In genomic region chr5:136965686-136966085, GRCm38 (mm10) we compare ENCODE assay signal across 8 mouse cellular contexts. TPM values are rescaled to one million over a fixed set of nuclear protein-coding genes. Genes with fewer than 3 reads are reported as not detected.
DNase-seq lines count a peak whose midpoint lies in the region; ATAC-seq lines count a peak whose summit lies in the region.

No protein-coding gene starts in this region.

- WGBS in heart, embryonic 15.5 days: 83% methylated on average over 7 of the region's 8 CpGs
- 65% methylated on average over 8 of the region's 8 CpGs for WGBS in liver, embryonic 15.5 days (ENCODE audit: insufficient replicate concordance)

- peak overlapping the region; percentile 23; the same call in 1 of the 2 replicates for H3K9ac ChIP-seq in heart, embryonic 15.5 days
- peak overlapping the region; percentile 45 for H3K9ac ChIP-seq in liver, embryonic 15.5 days

- H3K4me2 ChIP-seq in heart, embryonic 15.5 days: no peak overlapping the region
- peak overlapping the region; percentile 63 for H3K4me2 ChIP-seq in liver, embryonic 15.5 days

- no peaks in the 10 kb centered on the region for H3K9me3 ChIP-seq in heart, embryonic 15.5 days (replicated peaks)
- H3K9me3 ChIP-seq in liver, embryonic 15.5 days (replicated peaks): no peaks in the 10 kb centered on the region

- H3K36me3 ChIP-seq in heart, embryonic 15.5 days: peaks cover 26% of the 10 kb centered on the region
- peaks cover 41% of the 10 kb centered on the region for H3K36me3 ChIP-seq in liver, embryonic 15.5 days (replicated peaks)

- H3K4me3 ChIP-seq in heart, embryonic 15.5 days: no peak overlapping the region
- peak overlapping the region; percentile 27; the same call in 1 of the 2 replicates for H3K4me3 ChIP-seq in liver, embryonic 15.5 days (replicated peaks)

- intact Hi-C loops in heart, postnatal 10 days (cut with DNase I): no loop called here

- DNase-seq in heart, postnatal 10 days: no peak
- peak; percentile 31 for DNase-seq in c-Kit-negative CD71-positive TER-119-positive erythroid progenitor cells, embryonic 14.5 days (ENCODE audit: low read depth, low spot score)
- peak; percentile 47 to 54 for DNase-seq in kidney, adult 8-10 months
- DNase-seq in right cerebral cortex, postnatal 10 days (ENCODE audit: low spot score in 2 of 2): no peak
- no peak for DNase-seq in cerebellum, postnatal 10 days
- no peak for DNase-seq in layer of hippocampus, adult 9-11 months

- no peaks in the 10 kb centered on the region for H3K27me3 ChIP-seq in heart, embryonic 15.5 days
- H3K27me3 ChIP-seq in liver, embryonic 15.5 days: no peaks in the 10 kb centered on the region

- H3K4me1 ChIP-seq in heart, embryonic 15.5 days (replicated peaks): peaks cover 43% of the 10 kb centered on the region
- H3K4me1 ChIP-seq in liver, embryonic 15.5 days (replicated peaks): peaks cover 65% of the 10 kb centered on the region

- H3K27ac ChIP-seq in heart, embryonic 15.5 days: peak overlapping the region; percentile 78
- H3K27ac ChIP-seq in liver, embryonic 15.5 days (replicated peaks): peak overlapping the region; percentile 92

- ATAC-seq in heart, embryonic 15.5 days (replicated peaks; ENCODE audit: insufficient number of reproducible peaks, insufficient read depth, low FRiP score, low read depth): no peak
- ATAC-seq in liver, embryonic 15.5 days (ENCODE audit: insufficient read depth): peak; percentile 22

RNA-seq across cellular contexts. Expression of gene Cldn15, which starts 0.7 kb away (rescaled TPM):
- polyA plus RNA-seq in heart, embryonic 15.5 days (2015; fragmentation: Nextera tagmentation; extraction: Ambion mirVana): 6.3 and 6.7 TPM in 2 replicates
- 1 to 10 TPM; 5.8 to 8.1 TPM for total RNA-seq in heart, postnatal 10 days (2021)
- polyA plus RNA-seq in liver, embryonic 15.5 days (2015; fragmentation: Nextera tagmentation; extraction: Ambion mirVana): 5.9 and 8.1 TPM in 2 replicates

RNA-seq across cellular contexts. Expression of gene Fis1, which starts 12.6 kb away (rescaled TPM):
- polyA plus RNA-seq in heart, embryonic 15.5 days (2015; fragmentation: Nextera tagmentation; extraction: Ambion mirVana): 221 and 240 TPM in 2 replicates
- 100 to 1,000 TPM; 180 to 184 TPM for total RNA-seq in heart, postnatal 10 days (2021)
- 190 and 201 TPM in 2 replicates for polyA plus RNA-seq in liver, embryonic 15.5 days (2015; fragmentation: Nextera tagmentation; extraction: Ambion mirVana)

RNA-seq across cellular contexts. Expression of gene Plod3, which starts 21.1 kb away (rescaled TPM):
- 34.9 and 50.1 TPM in 2 replicates for polyA plus RNA-seq in heart, embryonic 15.5 days (2015; fragmentation: Nextera tagmentation; extraction: Ambion mirVana)
- total RNA-seq in heart, postnatal 10 days (2021): 10 to 100 TPM; 45.0 to 47.1 TPM
- polyA plus RNA-seq in liver, embryonic 15.5 days (2015; fragmentation: Nextera tagmentation; extraction: Ambion mirVana): 15.3 and 19.0 TPM in 2 replicates

RNA-seq across cellular contexts. Expression of gene Znhit1, which starts 22.1 kb away (rescaled TPM):
- polyA plus RNA-seq in heart, embryonic 15.5 days (2015; fragmentation: Nextera tagmentation; extraction: Ambion mirVana): 79.5 and 79.9 TPM in 2 replicates
- 10 to 100 TPM; 51.6 to 53.4 TPM for total RNA-seq in heart, postnatal 10 days (2021)
- polyA plus RNA-seq in liver, embryonic 15.5 days (2015; fragmentation: Nextera tagmentation; extraction: Ambion mirVana): 50.6 and 53.4 TPM in 2 replicates

RNA-seq across cellular contexts. Expression of gene Ift22, which starts 57.7 kb away (rescaled TPM):
- polyA plus RNA-seq in heart, embryonic 15.5 days (2015; fragmentation: Nextera tagmentation; extraction: Ambion mirVana): 34.3 and 40.6 TPM in 2 replicates
- 10 to 100 TPM; 14.4 to 17.2 TPM for total RNA-seq in heart, postnatal 10 days (2021)
- polyA plus RNA-seq in liver, embryonic 15.5 days (2015; fragmentation: Nextera tagmentation; extraction: Ambion mirVana): 7.5 and 9.0 TPM in 2 replicates

Comparison
In these comparisons a context has a peak if more than half of its experiments do, and no peak if none do; other contexts are left out.
1. DNase-seq: peak in c-Kit-negative CD71-positive TER-119-positive erythroid progenitor cells, embryonic 14.5 days (single experiment) and kidney, adult 8-10 months (2 of 2); none in heart, postnatal 10 days (0 of 2), right cerebral cortex, postnatal 10 days (0 of 2), cerebellum, postnatal 10 days (0 of 2) and layer of hippocampus, adult 9-11 months (single experiment).